Mouse (Mus musculus) T-cell, adult 2 months (primary cell): Measurements from ENCODE around the gene Bola1.
"Not testable (repeated sequence)": the region's sequence is repeated elsewhere in the genome, so short reads cannot be mapped to it uniquely, and the experiment has no call there.

Source experiments
- DNase-seq: peaks from one replicate; pipeline ENCODE4 v3.0.0; 2022; ENCODE audit warnings: low spot score

The Bola1 gene

GRCm38 (mm10) chr3:96247356-96248140, 28.0 kb upstream of the Bola1 start:
- DNase-seq = no peak

GRCm38 (mm10) chr3:96246427-96246856, 26.9 kb upstream of the Bola1 start, which contains the start of gene Hist2h3c1:
Gene Hist2h3c1 (plus strand): TSS chr3:96246685.
- DNase-seq = not testable (repeated sequence)

GRCm38 (mm10) chr3:96246018-96246417, 26.5 kb upstream of the Bola1 start:
- not testable (repeated sequence) for DNase-seq

- DNase-seq = peak; percentile 82
Observed at GRCm38 (mm10) chr3:96245003-96245886, 25.7 kb upstream of the Bola1 start, which contains the start of gene Hist2h2aa1. Gene Hist2h2aa1 (plus strand): TSS chr3:96245497.

GRCm38 (mm10) chr3:96243921-96244572, 24.5 kb upstream of the Bola1 start:
- DNase-seq = no peak

- no peak for DNase-seq
Observed at GRCm38 (mm10) chr3:96240799-96241197, 21.3 kb upstream of the Bola1 start.

GRCm38 (mm10) chr3:96239949-96240798, 20.7 kb upstream of the Bola1 start, which contains the start of gene Hist2h2aa2:
Gene Hist2h2aa2 (minus strand): TSS chr3:96240276.
- DNase-seq = peak; percentile 86

- DNase-seq = peak; percentile 45
Observed at GRCm38 (mm10) chr3:96238954-96239793, 19.7 kb upstream of the Bola1 start, which contains the start of gene Hist2h3c2. Gene Hist2h3c2 (minus strand): TSS chr3:96239127.

- DNase-seq = no peak
Observed at GRCm38 (mm10) chr3:96237904-96238511, 18.5 kb upstream of the Bola1 start.

GRCm38 (mm10) chr3:96237335-96237903, 17.9 kb upstream of the Bola1 start:
- no peak for DNase-seq

GRCm38 (mm10) chr3:96236834-96237334, 17.4 kb upstream of the Bola1 start:
- no peak for DNase-seq

- no peak for DNase-seq
Observed at GRCm38 (mm10) chr3:96235836-96236235, 16.3 kb upstream of the Bola1 start.

- peak; percentile 27 for DNase-seq
Observed at GRCm38 (mm10) chr3:96234914-96235313, 15.4 kb upstream of the Bola1 start.

GRCm38 (mm10) chr3:96231758-96232120, 12.2 kb upstream of the Bola1 start:
- no peak for DNase-seq

GRCm38 (mm10) chr3:96230910-96231757, 11.6 kb upstream of the Bola1 start:
- no peak for DNase-seq

- no peak for DNase-seq
Observed at GRCm38 (mm10) chr3:96230404-96230803, 10.9 kb upstream of the Bola1 start.

- no peak for DNase-seq
Observed at GRCm38 (mm10) chr3:96228828-96229227, 9.3 kb upstream of the Bola1 start.
